Mouse (Mus musculus) bone marrow, adult 2 months (tissue): ENCODE results near the gene Gm14137.

Experiments used
- CTCF ChIP-seq: fragments of 200-500 bp; IDR thresholded peaks from 2 replicates; pipeline ENCODE4 v1.5.1; 2011; ENCODE audit warnings: low read length, control low read depth; ENCODE audit not compliant: control insufficient read depth, insufficient read depth
- POLR2A ChIP-seq: fragments of 200-500 bp; IDR thresholded peaks from 2 replicates; pipeline ENCODE4 v1.6.1; 2011; ENCODE audit warnings: low read depth, mild to moderate bottlenecking, control low read depth, low read length, borderline replicate concordance; ENCODE audit not compliant: control insufficient read depth

- TF ChIP-seq POLR2A (no peak), CTCF (no peak)
Observed at GRCm38 (mm10) chr2:119161247-119161646, 13.1 kb upstream of the Gm14137 start.
